Mouse (Mus musculus): ENCODE data around the gene Bdkrb2.

GRCm38 (mm10) chr12:105599098-105599497 is 36.1 kb downstream of the Bdkrb2 start:
- TF ChIP-seq CTCF (IDR thresholded peaks at IDR 0.05; ENCODE audit: low read depth, low read length) (no peak), POLR2A (IDR thresholded peaks at IDR 0.05; ENCODE audit: extremely low read depth, insufficient read depth, low read length) (no peak)

All from liver, adult 2 months (tissue).